Mouse (Mus musculus) cerebellum, adult 8-10 months (tissue): ENCODE measurements around the gene Gm1123.

Source experiments
- DNase-seq: peaks from one replicate; pipeline ENCODE4 v3.0.0; 2022

The Gm1123 gene

DNA sequence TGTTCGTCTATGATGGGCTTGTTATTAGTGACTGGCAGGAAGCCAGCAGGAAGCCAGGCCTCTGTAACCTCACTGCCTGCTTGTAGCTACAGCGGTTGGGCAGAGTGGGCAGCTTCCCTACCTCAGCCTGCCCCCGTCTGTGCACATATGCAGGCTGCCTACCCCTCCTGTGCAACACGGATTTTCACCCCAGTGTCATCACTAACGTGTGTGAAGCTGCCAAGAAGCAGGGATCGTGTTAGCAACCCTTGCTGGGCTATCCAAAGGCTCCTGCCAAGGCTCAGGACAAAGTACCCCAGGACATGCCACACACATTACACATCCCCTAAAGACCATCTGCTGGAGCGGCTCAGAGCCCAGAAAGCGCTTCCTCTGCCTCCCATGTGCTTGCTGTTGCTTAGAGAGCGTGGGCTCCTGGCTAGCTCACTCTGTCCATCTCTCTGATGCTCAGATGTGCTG is 35.6 kb downstream of the Gm1123 start:
- DNase-seq: peak; percentile 68

DNA sequence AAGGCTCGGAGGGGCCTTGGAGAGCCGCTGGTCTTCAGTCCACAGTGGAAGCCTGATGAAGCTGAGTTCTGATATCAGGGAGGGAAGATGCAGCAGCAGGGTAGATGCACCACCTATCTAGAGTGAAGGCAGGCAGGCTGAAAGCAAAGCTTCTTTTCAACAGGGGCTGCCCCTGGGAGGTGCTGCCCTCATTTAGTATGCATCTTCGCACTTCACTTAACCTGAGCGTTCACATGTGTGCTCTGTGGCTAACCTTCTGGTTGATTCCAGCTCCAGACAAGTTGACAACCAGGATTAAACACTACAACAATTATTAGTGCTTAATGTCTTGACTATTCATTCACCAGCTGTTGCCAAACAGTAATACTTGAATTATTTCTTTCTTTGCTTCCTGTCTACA is 41.4 kb downstream of the Gm1123 start:
- no peak for DNase-seq

DNA sequence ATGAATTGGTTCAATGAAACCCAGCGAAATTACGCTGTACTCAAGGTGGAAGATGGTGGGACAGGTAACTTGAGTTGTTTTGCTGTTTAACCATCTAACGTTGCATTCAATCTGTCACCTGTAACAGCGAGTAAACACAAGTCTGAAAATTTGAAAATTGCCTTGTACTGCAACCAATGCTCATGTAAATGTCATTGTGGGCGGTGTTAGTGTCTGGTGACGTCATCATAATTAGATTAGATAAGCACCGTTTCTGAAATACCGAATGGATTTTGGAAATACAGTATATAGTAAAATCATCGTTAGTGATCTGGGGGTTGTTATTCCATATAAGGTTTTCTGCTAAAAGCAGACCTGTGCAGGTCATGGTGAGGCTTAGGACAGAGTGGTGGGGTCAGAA is 48.4 kb downstream of the Gm1123 start:
- DNase-seq: no peak

DNA sequence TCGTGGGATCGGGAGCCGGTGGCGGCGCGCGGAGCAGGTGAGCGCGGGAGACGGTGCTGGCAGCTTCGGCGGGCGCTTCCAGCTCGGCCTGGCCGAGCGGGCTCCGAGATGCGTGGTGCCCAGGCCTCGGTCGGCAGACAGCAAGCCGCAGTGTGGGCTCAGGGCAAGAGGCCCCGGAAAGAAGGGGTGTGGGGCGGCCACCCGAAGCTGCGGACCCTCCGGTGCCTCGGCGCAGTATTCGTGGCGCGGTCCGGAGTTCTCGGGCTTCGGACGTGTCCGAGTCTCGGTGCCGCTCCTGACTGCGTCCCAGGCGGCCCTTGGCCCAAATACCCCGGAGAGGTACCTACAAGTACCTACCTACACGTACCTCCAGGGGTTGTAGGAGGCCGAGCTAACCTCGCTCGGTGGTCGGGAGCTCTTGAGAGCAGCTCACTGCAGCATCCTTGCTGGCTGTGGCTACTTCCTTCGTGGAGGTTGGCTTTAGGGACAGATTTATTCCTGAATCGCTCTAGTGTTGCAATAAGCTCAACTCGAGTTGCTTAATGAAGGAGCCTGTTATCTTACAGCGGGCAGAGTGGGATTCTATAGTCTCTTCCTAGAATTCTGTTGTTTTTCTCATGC is 48.9 kb downstream of the Gm1123 start:
- no peak for DNase-seq

DNA sequence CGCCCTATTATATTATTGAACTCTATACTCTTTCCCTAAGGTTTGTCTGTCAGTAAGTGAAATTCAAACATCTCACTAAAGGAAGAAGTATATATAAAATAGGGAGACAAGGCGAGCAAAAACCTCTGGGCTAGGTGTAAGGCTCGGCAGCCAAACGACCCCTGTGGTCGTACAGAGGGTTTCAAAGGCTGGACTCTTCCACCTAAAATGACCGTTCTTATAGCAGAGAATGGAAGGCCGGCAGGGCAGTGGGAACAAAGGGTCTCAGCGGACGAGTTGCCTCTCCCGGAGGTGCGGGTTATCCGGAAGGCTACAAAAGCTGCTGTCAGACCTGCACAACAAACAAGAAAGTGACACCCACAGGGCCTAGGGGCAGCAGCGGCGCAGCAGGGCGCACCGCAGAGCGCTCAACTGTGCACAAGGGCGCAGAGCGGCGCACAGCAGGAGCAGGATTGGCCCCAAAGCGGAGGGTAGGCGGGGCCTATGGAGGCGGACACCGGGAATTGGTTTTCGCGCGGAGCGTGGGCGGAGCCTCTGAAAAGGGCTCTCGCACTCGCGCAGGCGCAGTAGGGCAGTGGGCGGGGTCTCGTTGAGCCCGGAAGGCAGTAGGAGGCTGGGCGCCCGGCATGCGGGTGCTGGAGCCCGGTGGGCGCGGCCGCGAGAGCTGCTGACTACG is 49.6 kb downstream of the Gm1123 start, which contains the start of gene Faim:
TSS of gene Faim (plus strand) at position 574 of the 676 bp plus-strand sequence.
- peak; percentile 100 for DNase-seq

- peak; percentile 88 for DNase-seq
Observed at GRCm38 (mm10) chr9:98979431-98980416, 55.8 kb downstream of the Gm1123 start.

DNA sequence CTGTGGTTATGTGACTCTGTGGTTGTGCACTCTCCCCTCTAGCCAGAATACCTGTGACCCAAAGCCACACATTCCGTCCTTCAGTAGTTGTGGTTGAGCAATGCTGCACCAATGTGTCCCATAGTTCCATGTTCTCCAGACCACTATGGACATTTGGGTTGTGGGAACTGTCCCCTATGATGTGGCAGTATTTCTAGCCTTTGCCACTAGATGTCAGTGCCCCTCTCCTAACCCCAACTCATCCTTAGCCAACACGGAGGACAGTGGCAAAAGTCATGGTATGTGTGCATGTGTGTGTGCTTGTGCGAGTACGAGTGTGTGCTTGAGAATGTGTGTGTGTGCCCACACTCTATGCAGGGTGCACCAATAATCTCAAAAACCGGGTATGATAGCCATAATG is 59.0 kb downstream of the Gm1123 start:
- DNase-seq: no peak

GRCm38 (mm10) chr9:98976081-98976480 is 59.4 kb downstream of the Gm1123 start:
- no peak for DNase-seq

- DNase-seq: no peak
Observed at GRCm38 (mm10) chr9:98974898-98975297, 60.6 kb downstream of the Gm1123 start.

- no peak for DNase-seq
Observed at GRCm38 (mm10) chr9:98973561-98973960, 62.0 kb downstream of the Gm1123 start.

GRCm38 (mm10) chr9:98973101-98973521 is 62.4 kb downstream of the Gm1123 start:
- DNase-seq: no peak

- no peak for DNase-seq
Observed at GRCm38 (mm10) chr9:98965084-98965483, 70.4 kb downstream of the Gm1123 start.

- DNase-seq: no peak
Observed at GRCm38 (mm10) chr9:98963661-98964060, 71.9 kb downstream of the Gm1123 start.

- no peak for DNase-seq
Observed at GRCm38 (mm10) chr9:98962478-98963142, 72.9 kb downstream of the Gm1123 start.

DNA sequence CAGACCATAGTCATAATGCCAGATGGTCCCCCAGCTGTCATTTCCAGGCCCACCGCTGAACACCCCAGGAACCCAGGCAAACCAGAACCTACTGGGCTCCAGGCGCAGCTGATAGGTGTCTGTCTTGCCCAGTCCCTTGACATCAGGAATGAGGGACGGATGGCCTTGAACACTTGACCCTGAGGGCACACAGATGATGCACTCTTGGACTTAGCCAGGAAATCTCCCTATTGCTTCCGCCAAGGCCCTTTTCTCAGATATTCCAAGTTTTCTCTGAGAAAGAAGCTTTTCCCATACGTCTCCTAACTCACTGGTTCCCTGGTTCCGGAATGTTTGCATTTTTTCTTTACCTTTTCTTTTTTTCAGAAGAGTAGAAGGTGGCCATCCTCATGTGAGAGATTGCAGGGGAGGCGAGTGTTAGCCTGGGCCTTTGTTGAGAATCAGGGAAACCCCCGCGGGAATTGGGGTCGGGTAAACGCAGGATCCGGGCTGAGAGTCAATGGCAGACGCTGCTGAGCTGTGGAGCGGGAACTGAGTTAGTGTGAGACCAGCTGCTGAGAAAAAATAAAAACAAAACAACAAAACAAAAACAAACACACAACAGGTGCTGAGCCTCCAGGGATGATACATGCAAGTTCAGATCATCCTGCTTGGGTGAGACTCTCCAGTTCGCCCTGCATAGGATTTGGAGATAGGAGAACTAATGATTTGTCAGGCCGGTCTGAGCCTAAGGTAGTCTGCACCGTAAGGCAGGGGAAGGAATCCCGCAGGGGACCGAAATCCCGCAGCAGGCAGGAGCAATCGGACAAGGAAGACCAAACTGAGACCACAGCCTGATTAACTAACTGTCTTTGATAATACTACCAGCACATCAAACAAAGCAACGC is 73.7 kb downstream of the Gm1123 start:
- no peak for DNase-seq

DNA sequence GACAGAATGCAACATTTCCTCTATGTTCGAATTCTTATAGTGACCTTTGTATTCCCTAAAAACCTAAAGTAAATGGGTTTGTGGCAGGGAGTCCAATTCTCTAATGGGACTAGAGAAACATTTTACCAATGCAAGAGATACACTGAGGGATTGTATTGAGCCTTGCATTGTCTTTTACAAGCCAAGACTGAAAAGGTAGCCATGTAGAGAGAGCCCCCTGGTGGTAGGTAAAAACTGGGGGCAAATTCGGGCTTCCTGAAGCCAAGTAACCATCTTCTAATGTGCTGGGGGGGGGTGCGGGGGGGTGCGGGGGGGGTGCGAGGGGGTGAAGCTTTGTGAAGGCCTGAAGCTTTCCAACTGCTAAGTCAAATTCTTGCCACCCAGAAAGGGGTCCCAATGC is 75.2 kb downstream of the Gm1123 start:
- DNase-seq: no peak

DNA sequence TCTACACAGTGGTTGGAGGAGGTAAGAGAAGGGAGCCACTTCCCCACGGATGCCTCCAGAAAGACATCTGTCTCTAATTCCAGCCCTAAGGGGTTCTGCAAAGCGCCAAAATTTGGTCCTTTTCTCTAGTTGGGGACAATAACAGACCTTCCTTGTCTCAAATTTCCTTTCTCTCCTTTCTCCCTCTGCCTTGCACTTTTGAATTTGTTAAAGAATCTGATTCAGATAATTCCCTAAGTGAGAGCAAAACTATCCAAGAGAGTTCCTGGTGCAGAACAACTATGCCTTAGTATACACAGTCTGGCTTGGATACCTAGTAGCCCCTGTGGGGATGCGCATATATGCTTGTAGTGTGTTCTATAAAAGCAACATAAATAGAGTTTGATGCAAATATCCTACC is 75.7 kb downstream of the Gm1123 start:
- no peak for DNase-seq

DNA sequence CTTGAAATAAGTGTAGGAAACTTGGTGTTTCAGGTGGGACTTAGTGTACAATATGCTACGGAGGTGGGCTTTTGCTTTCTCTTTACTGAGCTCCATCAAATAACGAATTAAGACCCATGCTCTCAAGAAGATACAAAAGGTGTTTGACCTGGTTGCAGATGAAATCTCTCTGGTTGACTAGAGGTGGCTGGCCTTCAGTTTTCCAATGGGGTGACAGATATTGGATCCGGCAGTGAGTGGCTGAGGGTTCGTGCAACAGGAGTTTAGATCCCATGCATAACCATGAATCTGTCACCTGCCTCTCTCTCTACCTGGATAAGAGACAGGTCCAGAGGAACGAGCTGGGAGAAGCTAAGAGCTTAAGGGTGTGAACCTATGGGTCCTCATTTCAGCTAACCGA is 76.9 kb downstream of the Gm1123 start:
- DNase-seq: no peak

GRCm38 (mm10) chr9:98957751-98958351 is 77.7 kb downstream of the Gm1123 start:
- DNase-seq: no peak
